Mouse (Mus musculus) ES-Bruce4 (cell line): Measurements from ENCODE around the gene Ikzf4. TPM values are rescaled to one million over a fixed set of nuclear protein-coding genes. Genes with fewer than 3 reads are reported as not detected.

Experiments used
- H3K27ac ChIP-seq: 2 replicates; pipeline ENCODE4 v1.5.1; 2012; ENCODE audit warnings: low read length, inconsistent platforms; ENCODE audit not compliant: insufficient read depth
- H3K27me3 ChIP-seq: 2 replicates; pipeline ENCODE4 v1.6.1; 2012; ENCODE audit warnings: mild to moderate bottlenecking, low read length, inconsistent platforms; ENCODE audit not compliant: control insufficient read depth, poor library complexity, insufficient read depth, severe bottlenecking
- H3K36me3 ChIP-seq: 2 replicates; pipeline ENCODE4 v1.6.1; 2012; ENCODE audit warnings: inconsistent platforms, mild to moderate bottlenecking, low read length, moderate library complexity; ENCODE audit not compliant: control insufficient read depth, poor library complexity, insufficient read depth, severe bottlenecking
- H3K4me1 ChIP-seq: one replicate; pipeline ENCODE4 v1.8.1; 2011; ENCODE audit warnings: low read length; ENCODE audit not compliant: control insufficient read depth, insufficient read depth
- H3K4me3 ChIP-seq: 2 replicates; pipeline ENCODE4 v1.5.1; 2011; ENCODE audit warnings: low read depth, mild to moderate bottlenecking, low read length
- H3K9ac ChIP-seq: 2 replicates; pipeline ENCODE4 v1.6.1; 2012; ENCODE audit warnings: low read depth, mild to moderate bottlenecking, inconsistent platforms; ENCODE audit not compliant: poor library complexity, severe bottlenecking
- H3K9me3 ChIP-seq: replicated peaks from 2 replicates; pipeline ENCODE4 v1.6.1; 2012; ENCODE audit warnings: mild to moderate bottlenecking, low read length, inconsistent platforms; ENCODE audit not compliant: control insufficient read depth, poor library complexity, insufficient read depth, severe bottlenecking
- CTCF ChIP-seq: IDR thresholded peaks from one replicate; pipeline ENCODE4 v1.8.1; 2011; ENCODE audit warnings: low read depth, low read length
- EP300 ChIP-seq: IDR thresholded peaks from 2 replicates; pipeline ENCODE4 v1.6.1; 2011; ENCODE audit warnings: low read depth, low read length; ENCODE audit not compliant: insufficient read depth
- POLR2A ChIP-seq: IDR thresholded peaks from one replicate; pipeline ENCODE4 v1.8.1; 2011; ENCODE audit warnings: low read length; ENCODE audit not compliant: insufficient read depth
- polyA plus RNA-seq: library from polyadenylated mRNA; stranded (reverse); fragments of >200 nt; gene quantifications from 2 replicates; pipeline ENCODE4 v1.2.4, GENCODE M21; 2011; ENCODE audit warnings: low read depth; ENCODE audit not compliant: missing spikeins, insufficient read depth, insufficient read length

The Ikzf4 gene
- 9.8 and 11.6 TPM in 2 replicates for polyA plus RNA-seq

GRCm38 (mm10) chr10:128645111-128646011, at the start of gene Ikzf4:
TSS of gene Ikzf4 (minus strand) at chr10:128645991.
- H3K27ac ChIP-seq = no peak within 1 kb of the TSS
- TF ChIP-seq EP300 (no peak), POLR2A (no peak), CTCF (no peak)
- H3K9me3 ChIP-seq = no peaks in the 10 kb centered on the region; the same call in 1 of the 2 replicates
- no peaks in the 10 kb centered on the region for H3K36me3 ChIP-seq
- H3K9ac ChIP-seq = peak within 1 kb of the TSS; percentile 34
- no peaks in the 10 kb centered on the region for H3K27me3 ChIP-seq
- peaks cover 2% of the 10 kb centered on the region for H3K4me1 ChIP-seq
- peak within 1 kb of the TSS; percentile 59 for H3K4me3 ChIP-seq

GRCm38 (mm10) chr10:128695411-128695991, 49.7 kb upstream of the Ikzf4 start:
- H3K4me3 ChIP-seq = peak overlapping the region; percentile 90
- no peaks in the 10 kb centered on the region for H3K27me3 ChIP-seq
- H3K9ac ChIP-seq = peak overlapping the region; percentile 90
- no peaks in the 10 kb centered on the region for H3K9me3 ChIP-seq
- H3K36me3 ChIP-seq = peaks cover 26% of the 10 kb centered on the region
- TF ChIP-seq CTCF = no peak
- TF ChIP-seq EP300 = no peak
- no peak for TF ChIP-seq POLR2A
- peak overlapping the region; percentile 23 for H3K27ac ChIP-seq
- peaks cover 3% of the 10 kb centered on the region for H3K4me1 ChIP-seq

- peak overlapping the region; percentile 72 for H3K4me3 ChIP-seq
- H3K4me1 ChIP-seq = no peaks in the 10 kb centered on the region
- TF ChIP-seq EP300 = no peak
- no peak for TF ChIP-seq CTCF
- TF ChIP-seq POLR2A = no peak
- H3K9ac ChIP-seq = peak overlapping the region; percentile 33; the same call in 1 of the 2 replicates
- no peak overlapping the region for H3K27ac ChIP-seq
- peaks cover 6% of the 10 kb centered on the region for H3K36me3 ChIP-seq
- H3K9me3 ChIP-seq = no peaks in the 10 kb centered on the region
- H3K27me3 ChIP-seq = no peaks in the 10 kb centered on the region
These were observed 28.7 kb upstream of the Ikzf4 start for GRCm38 (mm10) chr10:128674469-128675008.

- Histone ChIP-seq H3K27ac (no peak within 1 kb of the TSS), H3K9ac (peak within 1 kb of the TSS; percentile 33), H3K36me3 (0 out of 2 replicates have a peak, but pooled peaks cover 2% of the 10 kb centered on the region), H3K27me3 (no peaks in the 10 kb centered on the region), H3K4me1 (no peaks in the 10 kb centered on the region), H3K9me3 (no peaks in the 10 kb centered on the region), H3K4me3 (peak within 1 kb of the TSS; percentile 72)
- TF ChIP-seq EP300 (no peak), CTCF (no peak), POLR2A (no peak)
These were observed 28.1 kb upstream of the Ikzf4 start, which contains the start of gene Suox for GRCm38 (mm10) chr10:128673763-128674468. TSS of gene Suox (minus strand) at chr10:128674073.

- H3K27ac ChIP-seq = no peak overlapping the region
- TF ChIP-seq EP300 = no peak
- TF ChIP-seq CTCF = no peak
- TF ChIP-seq POLR2A = no peak
- H3K4me1 ChIP-seq = no peaks in the 10 kb centered on the region
- H3K4me3 ChIP-seq = no peak overlapping the region
- H3K27me3 ChIP-seq = no peaks in the 10 kb centered on the region
- 0 out of 2 replicates have a peak, but pooled peaks cover 2% of the 10 kb centered on the region for H3K36me3 ChIP-seq
- H3K9me3 ChIP-seq = no peaks in the 10 kb centered on the region
- no peak overlapping the region for H3K9ac ChIP-seq
These were observed 25.4 kb upstream of the Ikzf4 start for GRCm38 (mm10) chr10:128671148-128671547.
